Mouse (Mus musculus): ENCODE data around the gene Clns1a. TPM values are rescaled to one million over a fixed set of nuclear protein-coding genes. Genes with fewer than 3 reads are reported as not detected.

Gene Clns1a
- polyA plus RNA-seq, 1 experiment from 2014 or later, result 116 TPM

DNA sequence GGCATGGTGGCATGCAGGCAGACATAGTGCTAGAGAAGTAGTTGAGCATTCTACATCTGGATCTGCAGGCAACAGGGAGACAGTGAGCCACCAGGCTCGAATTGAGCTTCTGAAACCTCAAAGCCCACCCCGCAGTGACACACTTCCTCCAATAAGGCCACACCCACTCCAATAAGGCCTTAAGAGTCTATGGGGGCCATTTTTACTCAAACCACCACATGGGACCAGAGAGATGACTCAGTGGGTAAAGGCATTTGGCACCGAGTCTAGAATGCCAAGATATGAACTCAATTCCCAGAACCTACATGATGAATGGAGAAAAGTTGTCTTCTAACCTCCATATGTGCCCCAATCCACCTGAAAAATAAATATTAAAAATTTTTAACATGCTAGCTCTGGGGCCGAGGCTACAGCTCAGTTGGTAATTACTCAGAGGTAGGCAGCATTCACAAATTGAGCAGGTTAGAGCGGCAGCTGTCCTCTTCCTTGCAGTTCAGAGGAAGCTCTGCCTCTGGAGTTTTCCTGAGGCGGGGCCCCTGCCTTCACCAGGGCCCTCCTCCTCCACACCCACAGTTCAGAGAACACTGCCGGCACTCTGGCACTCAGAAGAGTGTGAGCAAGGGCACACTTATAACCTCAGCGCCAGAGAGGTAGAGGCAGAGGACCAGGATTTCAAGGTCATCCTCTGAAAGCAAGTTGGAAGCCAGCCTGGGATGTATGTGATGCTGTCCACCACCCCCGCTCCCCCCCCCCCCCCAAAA lies 70.2 kb downstream of the Clns1a start:
- Histone ChIP-seq H3K4me1 (ENCODE audit: control insufficient read depth, insufficient read depth, low read length) (no peaks in the 10 kb centered on the region), H3K27me3 (ENCODE audit: control insufficient read depth, insufficient read depth, low read length) (no peaks in the 10 kb centered on the region), H3K9ac (ENCODE audit: low read length) (no peak overlapping the region), H3K4me2 (ENCODE audit: low read depth, low read length) (no peak overlapping the region), H3K9me3 (replicated peaks; ENCODE audit: control insufficient read depth, low read length) (no peaks in the 10 kb centered on the region), H3K27ac (ENCODE audit: low read length) (no peak overlapping the region), H3K4me3 (ENCODE audit: low read length) (no peak overlapping the region), H3K36me3 (ENCODE audit: control insufficient read depth, insufficient read depth) (no peaks in the 10 kb centered on the region)
- 63% methylated on average over 9 of the region's 9 CpGs for WGBS
- ATAC-seq (replicated peaks; ENCODE audit: extremely low read depth, insufficient read depth, low FRiP score), result no peak

DNA sequence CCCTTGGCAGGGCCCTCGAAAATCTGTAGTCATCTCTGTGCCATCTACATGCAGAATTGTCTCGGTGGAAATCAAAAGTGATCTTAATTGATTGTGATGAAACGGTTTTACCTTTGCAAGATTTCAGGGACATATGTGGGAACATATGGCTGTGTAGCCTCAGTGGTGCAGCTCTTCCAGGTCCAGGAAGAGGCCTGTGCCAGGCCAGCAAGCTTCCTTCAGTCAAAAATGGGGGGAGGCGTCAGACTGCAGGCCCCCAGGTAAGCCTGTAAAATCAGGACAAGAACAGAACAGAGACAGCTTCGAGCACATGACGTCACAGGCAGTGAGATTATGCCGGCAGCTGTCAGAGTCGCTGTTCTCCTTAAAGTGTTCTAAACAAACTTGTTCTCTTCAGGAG lies 71.4 kb downstream of the Clns1a start:
- H3K9ac ChIP-seq (ENCODE audit: low read length), result no peak overlapping the region
- WGBS, result 61% methylated on average over 8 of the region's 8 CpGs

DNA sequence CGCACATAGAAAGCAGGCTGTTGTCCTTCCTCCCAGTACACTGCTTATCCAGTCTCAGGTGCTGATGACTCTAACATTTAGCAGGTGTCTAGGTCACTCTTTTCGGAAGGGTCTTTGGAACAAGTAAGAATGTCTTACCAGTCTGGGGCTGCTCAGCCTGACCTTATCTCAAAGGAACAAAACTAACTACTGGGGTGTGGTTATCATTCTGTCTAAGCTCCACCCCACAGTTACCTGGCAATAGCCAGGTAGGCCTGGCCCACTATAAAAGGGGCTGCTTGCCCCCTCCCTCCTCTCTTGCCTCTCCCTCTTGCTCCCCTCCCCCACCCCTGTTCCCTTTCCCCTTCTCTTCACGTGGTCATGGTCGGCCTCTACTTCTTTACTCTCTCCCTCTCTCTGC lies 72.6 kb downstream of the Clns1a start:
- 74% methylated on average over 4 of the region's 4 CpGs for WGBS
- Histone ChIP-seq H3K27me3 (ENCODE audit: control insufficient read depth, insufficient read depth, low read length) (no peaks in the 10 kb centered on the region), H3K9me3 (replicated peaks; ENCODE audit: control insufficient read depth, low read length) (no peaks in the 10 kb centered on the region), H3K36me3 (ENCODE audit: control insufficient read depth, insufficient read depth) (no peaks in the 10 kb centered on the region), H3K4me2 (ENCODE audit: low read depth, low read length) (no peak overlapping the region), H3K4me1 (ENCODE audit: control insufficient read depth, insufficient read depth, low read length) (no peaks in the 10 kb centered on the region), H3K27ac (ENCODE audit: low read length) (no peak overlapping the region), H3K9ac (ENCODE audit: low read length) (no peak overlapping the region), H3K4me3 (ENCODE audit: low read length) (no peak overlapping the region)
- ATAC-seq (replicated peaks; ENCODE audit: extremely low read depth, insufficient read depth, low FRiP score), result no peak

More for the DNA sequence above, 71.4 kb downstream of the Clns1a start:
- no peaks in the 10 kb centered on the region for H3K27me3 ChIP-seq (ENCODE audit: control insufficient read depth, insufficient read depth, low read length)
- no peak for ATAC-seq (replicated peaks; ENCODE audit: extremely low read depth, insufficient read depth, low FRiP score)
- no peak overlapping the region for H3K4me3 ChIP-seq (ENCODE audit: low read length)
- no peak overlapping the region for H3K4me2 ChIP-seq (ENCODE audit: low read depth, low read length)
- no peaks in the 10 kb centered on the region for H3K9me3 ChIP-seq (replicated peaks; ENCODE audit: control insufficient read depth, low read length)
- no peak overlapping the region for H3K27ac ChIP-seq (ENCODE audit: low read length)
- H3K4me1 ChIP-seq (ENCODE audit: control insufficient read depth, insufficient read depth, low read length), result no peaks in the 10 kb centered on the region
- H3K36me3 ChIP-seq (ENCODE audit: control insufficient read depth, insufficient read depth), result no peaks in the 10 kb centered on the region

Other genes starting within 250 kb of the Clns1a start
- gene Kctd14, start 245.3 kb upstream of the Clns1a start, polyA plus RNA-seq (2015; fragmentation: Nextera tagmentation; extraction: Ambion mirVana), result 1.4 and 1.5 TPM in 2 replicates
- 37.3 and 40.8 TPM in 2 replicates for gene Ints4, start 215.7 kb upstream of the Clns1a start, polyA plus RNA-seq (2015; fragmentation: Nextera tagmentation; extraction: Ambion mirVana)
- 53.0 and 53.1 TPM in 2 replicates for gene Aamdc, start 117.1 kb upstream of the Clns1a start, polyA plus RNA-seq (2015; fragmentation: Nextera tagmentation; extraction: Ambion mirVana)
- gene Rsf1, start 116.7 kb upstream of the Clns1a start, polyA plus RNA-seq (2015; fragmentation: Nextera tagmentation; extraction: Ambion mirVana), result 13.2 and 14.0 TPM in 2 replicates
- 11.4 and 22.6 TPM in 2 replicates for gene Aqp11, start 41.7 kb downstream of the Clns1a start, polyA plus RNA-seq (2015; fragmentation: Nextera tagmentation; extraction: Ambion mirVana)
- gene Pak1, start 91.9 kb downstream of the Clns1a start, polyA plus RNA-seq (2015; fragmentation: Nextera tagmentation; extraction: Ambion mirVana), result 3.8 and 4.3 TPM in 2 replicates
- not detected in 2 replicates for gene Gdpd4, start 223.3 kb downstream of the Clns1a start, polyA plus RNA-seq (2015; fragmentation: Nextera tagmentation; extraction: Ambion mirVana)